Mouse (Mus musculus): Measurements from ENCODE around the gene Sp1.

DNA sequence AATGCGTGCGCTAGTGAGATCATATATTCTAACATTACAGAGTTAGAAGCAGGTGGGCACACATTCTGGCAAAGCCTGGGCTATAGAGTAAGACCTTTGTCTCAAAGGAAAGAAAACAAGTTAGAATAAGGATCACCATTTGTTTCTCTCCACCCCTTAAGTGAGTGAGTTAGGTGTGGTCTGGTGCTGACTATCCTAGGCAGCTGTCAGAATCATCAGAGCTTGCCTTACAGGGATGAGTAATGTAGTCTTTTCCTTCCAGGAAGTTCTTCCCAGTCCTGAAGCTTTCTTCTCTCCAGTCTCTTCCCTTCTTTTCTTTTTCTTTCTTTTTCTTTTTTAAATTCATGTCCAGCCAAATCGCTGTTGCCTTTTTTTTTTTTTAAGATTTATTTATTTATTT lies 3.7 kb upstream of the Sp1 start:
- TF ChIP-seq EP300 (IDR thresholded peaks at IDR 0.05; ENCODE audit: low read depth) (no peak), CTCF (IDR thresholded peaks at IDR 0.05; ENCODE audit: low read depth) (no peak)

Data from heart, postnatal 0 days (tissue).